ENCODE assay signal across 29 mouse cellular contexts in genomic region chr5:128636648-128637047, GRCm38 (mm10). TPM values are rescaled to one million over a fixed set of nuclear protein-coding genes. Genes with fewer than 3 reads are reported as not detected.
A peak's percentile ranks its signal among the peaks of the same experiment; 100 is the strongest.
DNase-seq lines count a peak whose midpoint lies in the region; ATAC-seq and TF ChIP-seq lines count a peak whose summit lies in the region.
"Had no signal": no experiment of that assay in that cellular context is flagged by ENCODE, and none has a peak within 500 bp of the region (broad histone marks: within the 10 kb centered on the region; RNA-seq: fewer than 3 reads in every experiment).

No protein-coding gene starts in this region.

- H3K27ac ChIP-seq in thymus, adult 2 months (ENCODE audit: control insufficient read depth, insufficient read depth, low read length) = peak overlapping the region; percentile 75; the same call in 1 of the 2 replicates
- H3K27ac ChIP-seq in limb, embryonic 13.5 days = peak overlapping the region; percentile 63; the same call in 1 of the 2 replicates
- H3K27ac ChIP-seq in midbrain, embryonic 13.5 days = no peak overlapping the region
- no peak overlapping the region for H3K27ac ChIP-seq in forebrain, embryonic 15.5 days (replicated peaks)
- H3K27ac ChIP-seq: hindbrain, postnatal 0 days; kidney, embryonic 15.5 days; left cerebral cortex, adult 2 months; liver, embryonic 13.5 days; neural tube, embryonic 12.5 days had no signal

- 0 out of 2 replicates have a peak, but pooled peaks cover 3% of the 10 kb centered on the region for H3K9me3 ChIP-seq in limb, embryonic 13.5 days
- no peaks in the 10 kb centered on the region for H3K9me3 ChIP-seq in midbrain, embryonic 13.5 days
- no peaks in the 10 kb centered on the region for H3K9me3 ChIP-seq in forebrain, embryonic 15.5 days
- H3K9me3 ChIP-seq: kidney, embryonic 15.5 days; liver, embryonic 13.5 days; neural tube, embryonic 12.5 days had no signal

- peaks cover 26% of the 10 kb centered on the region for H3K4me1 ChIP-seq in thymus, adult 2 months (replicated peaks; ENCODE audit: control insufficient read depth, insufficient read depth, low read length)
- H3K4me1 ChIP-seq in limb, embryonic 13.5 days = peaks cover 11% of the 10 kb centered on the region
- no peaks in the 10 kb centered on the region for H3K4me1 ChIP-seq in midbrain, embryonic 13.5 days (replicated peaks)
- H3K4me1 ChIP-seq in forebrain, embryonic 15.5 days = no peaks in the 10 kb centered on the region
- H3K4me1 ChIP-seq: heart, embryonic 12.5 days; kidney, embryonic 15.5 days; liver, embryonic 13.5 days; neural tube, embryonic 12.5 days had no signal

- no peak for TF ChIP-seq POLR2A in thymus, adult 2 months (IDR thresholded peaks at IDR 0.05; ENCODE audit: control insufficient read depth, extremely low read depth, insufficient read depth, low read length, poor library complexity)

- no peak overlapping the region for H3K4me3 ChIP-seq in thymus, adult 2 months (ENCODE audit: control insufficient read depth, insufficient read depth, low read length)
- H3K4me3 ChIP-seq in limb, embryonic 13.5 days = no peak overlapping the region
- H3K4me3 ChIP-seq in midbrain, embryonic 13.5 days (replicated peaks) = no peak overlapping the region
- no peak overlapping the region for H3K4me3 ChIP-seq in forebrain, embryonic 15.5 days
- H3K4me3 ChIP-seq: heart, embryonic 12.5 days; kidney, embryonic 15.5 days; left cerebral cortex, adult 2 months; liver, embryonic 13.5 days; neural tube, embryonic 12.5 days had no signal

- DNase-seq in thymus, adult 2 months = peak; percentile 16
- no peak for DNase-seq in thymus, adult 18-20 months
- DNase-seq in thymus, postnatal 14 days = peak; percentile 74
- DNase-seq in gastrocnemius, postnatal 36 days = no peak
- DNase-seq: adrenal gland, postnatal 25 days; cerebellum, adult 9-10 months; forebrain, postnatal 0 days; gastrocnemius, postnatal 14 days; heart, adult 18-20 months; heart, postnatal 10 days; kidney, postnatal 36 days; layer of hippocampus, adult 9-11 months; liver, embryonic 13.5 days; lung, adult 2 months; lung, postnatal 14 days; retina, postnatal 1 day; right cerebral cortex, postnatal 4 days had no signal

- no peaks in the 10 kb centered on the region for H3K27me3 ChIP-seq in thymus, adult 2 months (ENCODE audit: control insufficient read depth, insufficient read depth, low read length)
- no peaks in the 10 kb centered on the region for H3K27me3 ChIP-seq in limb, embryonic 13.5 days
- no peaks in the 10 kb centered on the region for H3K27me3 ChIP-seq in midbrain, embryonic 13.5 days
- H3K27me3 ChIP-seq in forebrain, embryonic 15.5 days = no peaks in the 10 kb centered on the region
- H3K27me3 ChIP-seq: heart, embryonic 12.5 days; kidney, embryonic 15.5 days; liver, embryonic 13.5 days; neural tube, embryonic 12.5 days had no signal

- no peak overlapping the region for H3K9ac ChIP-seq in limb, embryonic 13.5 days
- H3K9ac ChIP-seq in midbrain, embryonic 13.5 days (replicated peaks) = no peak overlapping the region
- H3K9ac ChIP-seq in forebrain, embryonic 15.5 days (replicated peaks) = no peak overlapping the region
- H3K9ac ChIP-seq: forebrain, postnatal 0 days; heart, embryonic 12.5 days; kidney, embryonic 15.5 days; liver, embryonic 13.5 days; neural tube, embryonic 12.5 days had no signal

- intact Hi-C loops in gastrocnemius, postnatal 36 days (cut with DNase I) = no loop called here

- ATAC-seq in limb, embryonic 13.5 days (ENCODE audit: low FRiP score, low read depth) = no peak
- ATAC-seq in midbrain, embryonic 13.5 days = no peak
- ATAC-seq in forebrain, embryonic 15.5 days (replicated peaks) = no peak
- ATAC-seq: forebrain, postnatal 0 days; hindbrain, postnatal 0 days; intestine, embryonic 16.5 days had no signal

- 81% methylated on average over 9 of the region's 9 CpGs for WGBS in thymus, adult 2 months
- 57% methylated on average over 9 of the region's 9 CpGs for WGBS in limb, embryonic 13.5 days
- WGBS in midbrain, embryonic 13.5 days = 91% methylated on average over 9 of the region's 9 CpGs
- 92% methylated on average over 9 of the region's 9 CpGs for WGBS in forebrain, embryonic 15.5 days

- no peak for TF ChIP-seq CTCF in thymus, adult 2 months (IDR thresholded peaks at IDR 0.05; ENCODE audit: borderline replicate concordance, control insufficient read depth, extremely low read depth, insufficient read depth, low read length, poor library complexity)

- H3K36me3 ChIP-seq in thymus, adult 2 months (ENCODE audit: control insufficient read depth, insufficient read depth, low read length) = no peaks in the 10 kb centered on the region
- no peaks in the 10 kb centered on the region for H3K36me3 ChIP-seq in limb, embryonic 13.5 days
- H3K36me3 ChIP-seq in midbrain, embryonic 13.5 days = no peaks in the 10 kb centered on the region
- H3K36me3 ChIP-seq in forebrain, embryonic 15.5 days = no peaks in the 10 kb centered on the region
- H3K36me3 ChIP-seq: heart, embryonic 12.5 days; kidney, embryonic 15.5 days; liver, embryonic 13.5 days; neural tube, embryonic 12.5 days had no signal

- peak overlapping the region; percentile 25 for H3K4me2 ChIP-seq in limb, embryonic 13.5 days (replicated peaks)
- no peak overlapping the region for H3K4me2 ChIP-seq in midbrain, embryonic 13.5 days (replicated peaks)
- H3K4me2 ChIP-seq in forebrain, embryonic 15.5 days (replicated peaks) = no peak overlapping the region
- H3K4me2 ChIP-seq: heart, embryonic 12.5 days; kidney, embryonic 15.5 days; liver, embryonic 13.5 days; midbrain, embryonic 11.5 days; neural tube, embryonic 12.5 days had no signal

RNA-seq across cellular contexts. Expression of gene Fzd10, which starts 36.0 kb away (rescaled TPM):
- 6.1 and 6.9 TPM in 2 replicates for polyA plus RNA-seq in thymus, adult 2 months (2012; rRNA removed)
- 5.6 and 7.1 TPM in 2 replicates for polyA plus RNA-seq in limb, embryonic 13.5 days (2015; fragmentation: Nextera tagmentation; extraction: Ambion mirVana)
- 10.9 and 14.6 TPM in 2 replicates for polyA plus RNA-seq in midbrain, embryonic 13.5 days (2015; fragmentation: Nextera tagmentation; extraction: Ambion mirVana)
- total RNA-seq in gastrocnemius, postnatal 36 days (2021) = 1 to 10 TPM; 1.7 to 2.6 TPM
- 0.64 and 1.1 TPM in 2 replicates for polyA plus RNA-seq in forebrain, embryonic 15.5 days (2015; fragmentation: Nextera tagmentation; extraction: Ambion mirVana)
- total RNA-seq: megakaryocyte progenitor cell, adult 5-6 weeks; monocyte, adult 5-6 weeks had no signal

Comparison
In these comparisons a context has a peak if more than half of its experiments do, and no peak if none do; other contexts are left out.
1. DNase-seq: peak in thymus, adult 2 months (single experiment) and thymus, postnatal 14 days (single experiment); none in thymus, adult 18-20 months (0 of 2) and gastrocnemius, postnatal 36 days (0 of 2).
2. H3K27ac ChIP-seq: peak in thymus, adult 2 months (single experiment) and limb, embryonic 13.5 days (single experiment); none in midbrain, embryonic 13.5 days (single experiment) and forebrain, embryonic 15.5 days (single experiment).